Mouse (Mus musculus) heart, adult 2 months (tissue): ENCODE measurements at regions not wholly inside any gene's neighbourhood (a gene's known extent, or its start where the extent isn't known, plus 50 kb on each side); places are given as distances from the start of the nearest gene placed in this dataset.

Experiments
- CTCF ChIP-seq: fragments of 200-600 bp; IDR thresholded peaks from 2 replicates; pipeline ENCODE4 v1.8.1; 2022; ENCODE audit warnings: antibody characterized with exemption, mild to moderate bottlenecking, moderate library complexity
- EP300 ChIP-seq: fragments of 200-500 bp; IDR thresholded peaks from 2 replicates; pipeline ENCODE4 v1.6.1; 2011; ENCODE audit warnings: low read depth, low read length, control low read depth; ENCODE audit not compliant: insufficient read depth

DNA sequence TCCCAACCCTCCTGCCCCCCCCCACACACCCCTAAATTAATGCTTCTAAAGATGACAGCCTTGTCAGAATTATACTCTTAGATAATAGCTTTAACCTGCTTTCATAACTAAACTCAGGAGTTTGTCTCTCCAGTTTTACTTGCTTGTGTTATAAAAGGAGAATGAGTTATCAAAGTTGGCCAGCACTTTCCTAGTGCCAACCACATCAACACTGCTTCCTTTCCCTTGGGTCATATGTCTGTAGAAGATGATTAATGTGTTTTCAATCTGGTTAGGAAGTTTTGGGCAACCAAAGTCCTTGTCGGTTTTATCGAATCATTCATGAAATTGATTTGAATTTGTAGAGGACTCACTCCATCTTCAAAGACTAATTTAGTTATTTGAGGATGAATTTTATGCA, 505.3 kb downstream of the Kctd12 start:
- TF ChIP-seq CTCF (no peak), EP300 (no peak)
